In the genomic region with DNA sequence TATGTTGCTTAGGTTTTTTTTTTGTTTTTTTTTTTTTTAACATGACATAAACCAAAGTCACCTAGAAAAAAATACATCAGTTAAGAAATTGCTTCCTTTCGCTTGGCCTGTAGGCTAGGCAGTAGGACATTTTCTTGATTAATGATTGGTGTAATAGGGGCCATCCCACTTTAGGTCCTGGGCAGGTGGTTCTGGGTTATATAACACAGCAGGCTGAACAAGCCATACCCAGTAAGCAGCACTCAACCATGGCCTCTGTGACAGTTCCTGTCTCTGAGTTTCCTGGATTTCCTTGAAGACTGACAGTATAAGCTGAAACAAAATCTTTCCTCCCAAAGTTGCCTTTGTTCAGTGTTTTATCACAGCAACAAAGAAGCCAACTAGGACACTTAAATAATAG, we compare ENCODE assay signal across 24 mouse cellular contexts.
"Had no signal": no experiment of that assay in that cellular context is flagged by ENCODE, and none has a peak within 500 bp of the region (broad histone marks: within the 10 kb centered on the region; RNA-seq: fewer than 3 reads in every experiment).

No protein-coding gene starts in this region.

- H3K4me3 ChIP-seq: gastrocnemius, adult 2 months; heart, embryonic 10.5 days; heart, embryonic 12.5 days; hindbrain, embryonic 10.5 days; hindbrain, embryonic 12.5 days; intestine, embryonic 15.5 days; limb, embryonic 10.5 days; limb, embryonic 12.5 days; liver, embryonic 13.5 days; liver, embryonic 15.5 days had no signal

- ATAC-seq: inflammation-experienced regulatory T-cells, adult 6 months; intestine, embryonic 15.5 days; intestine, postnatal 0 days; liver, postnatal 0 days had no signal

- H3K9ac ChIP-seq: heart, embryonic 12.5 days; hindbrain, embryonic 12.5 days; hindbrain, embryonic 14.5 days; intestine, embryonic 15.5 days; limb, embryonic 12.5 days; liver, embryonic 13.5 days; liver, embryonic 15.5 days; liver, postnatal 0 days had no signal

- H3K9me3 ChIP-seq: heart, embryonic 10.5 days; heart, embryonic 12.5 days; hindbrain, embryonic 10.5 days; hindbrain, embryonic 12.5 days; intestine, embryonic 15.5 days; limb, embryonic 10.5 days; limb, embryonic 12.5 days; liver, embryonic 13.5 days; liver, embryonic 15.5 days had no signal

- H3K4me1 ChIP-seq: heart, embryonic 10.5 days; heart, embryonic 12.5 days; intestine, embryonic 15.5 days; limb, embryonic 10.5 days; limb, embryonic 12.5 days; liver, embryonic 13.5 days; liver, embryonic 15.5 days had no signal

- H3K27ac ChIP-seq: gastrocnemius, adult 2 months; heart, embryonic 10.5 days; hindbrain, embryonic 12.5 days; hindbrain, embryonic 14.5 days; intestine, embryonic 15.5 days; limb, embryonic 10.5 days; limb, embryonic 12.5 days; liver, embryonic 13.5 days; liver, embryonic 15.5 days had no signal

- H3K4me2 ChIP-seq: heart, embryonic 12.5 days; hindbrain, embryonic 12.5 days; hindbrain, embryonic 14.5 days; intestine, embryonic 15.5 days; limb, embryonic 12.5 days; liver, embryonic 11.5 days; liver, embryonic 13.5 days; liver, embryonic 15.5 days had no signal

- DNase-seq: gastrocnemius, adult 2 months; gastrocnemius, postnatal 10 days; gastrocnemius, postnatal 25 days; heart, adult 18-20 months; heart, postnatal 10 days; heart, postnatal 4 days; kidney, adult 9 months; kidney, postnatal 25 days; kidney, postnatal 4 days; liver; liver, embryonic 13.5 days; liver, postnatal 0 days had no signal

- H3K27me3 ChIP-seq: heart, embryonic 12.5 days; hindbrain, embryonic 12.5 days; intestine, embryonic 15.5 days; limb, embryonic 12.5 days; liver, embryonic 13.5 days; liver, embryonic 15.5 days had no signal

- H3K36me3 ChIP-seq: heart, embryonic 10.5 days; heart, embryonic 12.5 days; hindbrain, embryonic 10.5 days; hindbrain, embryonic 12.5 days; intestine, embryonic 15.5 days; limb, embryonic 10.5 days; limb, embryonic 12.5 days; liver, embryonic 13.5 days; liver, embryonic 15.5 days had no signal
